Mouse (Mus musculus) ovary, adult 2 months (tissue): ENCODE measurements around the gene Psph. TPM values are rescaled to one million over a fixed set of nuclear protein-coding genes. Genes with fewer than 3 reads are reported as not detected.

Source experiments
- polyA plus RNA-seq: library from polyadenylated mRNA; depleted of rRNA; stranded (reverse); fragments of >200 nt; gene quantifications from 2 replicates; pipeline ENCODE4 v1.2.3, GENCODE M21; 2012; rRNA removed

Gene Psph
- polyA plus RNA-seq = 20.3 and 21.0 TPM in 2 replicates

DNA sequence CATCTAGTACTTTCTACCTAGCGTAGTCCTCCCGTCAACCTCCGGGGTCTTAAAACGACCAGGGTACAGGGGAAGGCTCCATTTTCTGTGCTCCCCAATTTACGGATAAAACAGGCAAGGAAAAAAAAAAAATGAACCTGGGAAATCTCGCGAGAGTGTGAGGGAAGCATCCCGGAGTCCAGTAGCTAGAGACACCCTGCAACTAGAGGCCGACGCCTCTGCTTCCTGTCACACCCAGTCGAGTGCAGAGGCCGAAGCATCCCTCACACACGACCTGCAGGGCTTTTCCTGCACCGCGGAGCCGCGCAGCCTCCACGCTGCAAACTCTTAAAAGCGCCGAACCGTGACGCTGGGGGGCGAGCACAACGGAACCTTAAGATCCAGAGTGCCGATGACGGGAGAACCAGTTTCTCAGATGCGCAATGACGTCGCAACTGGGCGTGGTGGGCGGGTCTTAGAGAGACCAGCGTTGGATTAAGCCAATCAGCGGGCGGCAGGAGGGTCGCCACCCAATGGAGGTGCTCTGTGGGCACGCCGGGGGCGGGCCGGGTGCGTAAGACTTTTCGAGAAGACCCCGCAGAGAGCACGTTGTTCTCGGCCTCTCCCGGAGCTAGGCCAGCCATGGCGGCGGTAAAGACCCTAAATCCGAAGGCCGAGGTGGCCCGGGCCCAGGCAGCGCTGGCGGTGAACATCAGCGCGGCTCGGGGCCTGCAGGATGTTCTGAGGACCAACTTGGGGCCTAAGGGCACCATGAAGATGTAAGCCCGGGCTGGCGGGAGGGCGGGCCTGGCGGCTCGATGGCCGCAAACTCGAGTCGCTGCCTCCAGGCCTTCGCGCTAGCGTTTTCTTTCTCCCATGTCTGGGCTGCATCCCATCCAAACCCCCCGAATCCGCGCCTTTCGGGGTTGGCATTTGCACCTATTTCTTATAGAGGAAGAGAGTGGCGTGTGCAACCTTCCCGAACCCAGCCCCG, at the start of gene Psph:
TSS of gene Psph (minus strand) at position 632 of the 973 bp plus-strand sequence.

DNA sequence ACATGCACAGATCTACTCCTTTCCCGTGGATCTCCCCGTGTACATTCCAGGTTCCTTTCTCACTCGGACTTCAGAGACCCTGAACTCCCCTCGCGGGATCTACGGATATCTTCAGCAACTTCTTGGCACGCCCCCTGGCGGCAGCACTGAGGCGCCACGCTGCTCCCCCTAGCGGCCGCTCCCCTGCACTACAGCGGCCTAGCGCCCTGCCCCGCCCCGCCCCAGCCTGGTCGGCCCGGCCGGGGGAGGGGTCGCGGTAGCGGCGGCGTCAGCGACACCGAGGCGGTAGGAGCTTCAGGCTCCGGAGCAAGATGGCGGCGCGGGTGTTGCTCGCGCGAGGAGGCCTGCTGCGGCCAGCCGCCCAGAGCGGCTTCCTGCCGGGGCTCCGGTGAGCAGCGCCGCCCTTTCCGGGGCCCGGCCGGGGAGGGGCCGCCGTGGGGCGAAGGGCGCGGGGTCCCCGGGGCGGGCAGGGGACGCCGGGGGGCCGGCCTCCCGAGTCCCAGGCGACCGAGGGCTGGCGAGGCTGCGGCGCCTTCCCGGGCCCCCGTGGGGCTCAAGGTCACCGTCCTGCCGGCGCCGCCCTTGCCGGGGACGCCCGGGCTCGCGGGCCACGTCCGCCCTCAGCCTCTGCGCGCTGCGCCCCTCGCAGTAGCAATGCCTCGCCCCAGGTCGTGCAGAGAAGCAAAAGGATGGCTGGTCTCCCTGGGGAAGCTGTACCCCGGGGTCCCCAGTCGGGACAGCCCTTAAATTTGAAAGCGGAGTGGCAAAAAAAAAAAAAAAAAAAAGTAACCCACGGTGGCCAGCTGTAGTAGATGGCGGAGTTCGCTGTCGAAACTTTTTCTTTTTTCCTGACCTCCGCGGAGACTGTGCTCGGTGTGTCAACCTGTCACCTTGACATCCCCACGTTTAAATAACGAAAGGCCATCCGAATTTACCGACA, 62.1 kb downstream of the Psph start, which contains the start of gene Nipsnap2:
TSS of gene Nipsnap2 (plus strand) at position 230 of the 940 bp plus-strand sequence.

Other genes with a start within 250 kb of the Psph start
- gene Mmp17, start 203.3 kb downstream of the Psph start, polyA plus RNA-seq = 15.8 and 19.4 TPM in 2 replicates
- 1.5 and 2.2 TPM in 2 replicates for gene Zfp11, start 117.3 kb downstream of the Psph start, polyA plus RNA-seq
- gene Sept14, start 78.9 kb downstream of the Psph start, polyA plus RNA-seq = not detected in 2 replicates
- 76.4 and 101 TPM in 2 replicates for gene Mrps17, start 72.0 kb downstream of the Psph start, polyA plus RNA-seq
- 43.1 and 56.3 TPM in 2 replicates for gene Nipsnap2, start 62.4 kb downstream of the Psph start, polyA plus RNA-seq
- 23.9 and 33.8 TPM in 2 replicates for gene Sumf2, start 59.5 kb upstream of the Psph start, polyA plus RNA-seq
- 1,641 and 1,970 TPM in 2 replicates for gene Chchd2, start 100.0 kb upstream of the Psph start, polyA plus RNA-seq
- gene Zbed5, start 108.3 kb upstream of the Psph start, polyA plus RNA-seq = 7.2 and 9.1 TPM in 2 replicates
- gene Phkg1, start 111.1 kb upstream of the Psph start, polyA plus RNA-seq = 1.7 and 2.3 TPM in 2 replicates
- 16.2 and 25.4 TPM in 2 replicates for gene Nupr1l, start 121.1 kb upstream of the Psph start, polyA plus RNA-seq
- 10.4 and 17.2 TPM in 2 replicates for gene Vkorc1l1, start 154.5 kb upstream of the Psph start, polyA plus RNA-seq
- 42.7 and 61.5 TPM in 2 replicates for gene Gusb, start 215.6 kb upstream of the Psph start, polyA plus RNA-seq
- 80.0 and 109 TPM in 2 replicates for gene Asl, start 241.8 kb upstream of the Psph start, polyA plus RNA-seq
- 14.4 and 16.9 TPM in 2 replicates for gene Crcp, start 241.8 kb upstream of the Psph start, polyA plus RNA-seq